Mouse (Mus musculus) erythroblast, embryonic 14.5 days (primary cell): ENCODE measurements around the gene Nt5c1a.

Source experiments
- GATA1 ChIP-seq: IDR thresholded peaks from 2 replicates; pipeline ENCODE4 v1.6.1; 2012; ENCODE audit warnings: low read length, inconsistent platforms, mixed read lengths
- TAL1 ChIP-seq: IDR thresholded peaks from 3 replicates; pipeline ENCODE4 v1.6.1; 2012; ENCODE audit warnings: low read length, inconsistent platforms, mixed read lengths

DNA sequence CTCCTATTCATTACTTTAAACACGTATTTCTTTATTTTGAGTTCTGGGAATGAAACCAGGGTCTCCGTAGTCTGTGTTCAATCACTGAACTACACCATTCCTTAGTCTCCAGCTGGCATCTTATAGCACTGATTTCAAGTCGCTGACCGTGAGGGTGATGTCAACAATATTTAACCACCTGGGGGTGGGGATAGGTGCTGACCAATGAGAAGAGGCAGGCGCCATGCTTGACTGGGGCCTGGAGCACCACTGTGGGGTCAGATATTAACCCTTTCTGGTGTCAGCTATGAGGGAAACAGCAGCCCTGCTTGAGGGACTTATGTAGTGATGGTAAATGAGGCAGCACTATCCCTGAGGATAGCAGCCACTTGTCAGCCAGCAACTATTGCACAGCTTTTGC, 10.1 kb downstream of the Nt5c1a start:
- TF ChIP-seq GATA1 (no peak), TAL1 (no peak)
